Mouse (Mus musculus) heart, adult 18-20 months (tissue): ENCODE measurements around the gene Mtmr6. TPM values are rescaled to one million over a fixed set of nuclear protein-coding genes. Genes with fewer than 3 reads are reported as not detected.

Experiments
- DNase-seq, 2 experiments: peaks; one replicate each; pipeline ENCODE4 v3.0.0; 2021 to 2022; ENCODE audit warnings: mixed read lengths in 1 of 2
- long read RNA-seq, 2 experiments: library from polyadenylated mRNA; stranded (forward); transcript quantifications; one replicate each; pipeline ENCODE4 v2.0.0; 2021
- total RNA-seq, 2 experiments: library from RNA; stranded (reverse); gene quantifications; 2 replicates each; pipeline ENCODE4 v1.2.3; 2021

Gene Mtmr6
- total RNA-seq = 10 to 100 TPM; 30.9 to 31.0 TPM
- long read RNA-seq, experiment 1, transcript Mtmr6-201 (14 exons, 3,813 nt) = major isoform, 31 of 36 reads
- long read RNA-seq, experiment 1, partial matches to known transcripts = 1 of 36 reads
- long read RNA-seq, experiment 1, other reads (novel, unspliced or antisense) = 4 of 36 reads
- long read RNA-seq, experiment 2, transcript Mtmr6-201 (14 exons, 3,813 nt) = major isoform, 15 of 18 reads
- long read RNA-seq, experiment 2, partial matches to known transcripts = 0 of 18 reads
- long read RNA-seq, experiment 2, other reads (novel, unspliced or antisense) = 2 of 18 reads

DNA sequence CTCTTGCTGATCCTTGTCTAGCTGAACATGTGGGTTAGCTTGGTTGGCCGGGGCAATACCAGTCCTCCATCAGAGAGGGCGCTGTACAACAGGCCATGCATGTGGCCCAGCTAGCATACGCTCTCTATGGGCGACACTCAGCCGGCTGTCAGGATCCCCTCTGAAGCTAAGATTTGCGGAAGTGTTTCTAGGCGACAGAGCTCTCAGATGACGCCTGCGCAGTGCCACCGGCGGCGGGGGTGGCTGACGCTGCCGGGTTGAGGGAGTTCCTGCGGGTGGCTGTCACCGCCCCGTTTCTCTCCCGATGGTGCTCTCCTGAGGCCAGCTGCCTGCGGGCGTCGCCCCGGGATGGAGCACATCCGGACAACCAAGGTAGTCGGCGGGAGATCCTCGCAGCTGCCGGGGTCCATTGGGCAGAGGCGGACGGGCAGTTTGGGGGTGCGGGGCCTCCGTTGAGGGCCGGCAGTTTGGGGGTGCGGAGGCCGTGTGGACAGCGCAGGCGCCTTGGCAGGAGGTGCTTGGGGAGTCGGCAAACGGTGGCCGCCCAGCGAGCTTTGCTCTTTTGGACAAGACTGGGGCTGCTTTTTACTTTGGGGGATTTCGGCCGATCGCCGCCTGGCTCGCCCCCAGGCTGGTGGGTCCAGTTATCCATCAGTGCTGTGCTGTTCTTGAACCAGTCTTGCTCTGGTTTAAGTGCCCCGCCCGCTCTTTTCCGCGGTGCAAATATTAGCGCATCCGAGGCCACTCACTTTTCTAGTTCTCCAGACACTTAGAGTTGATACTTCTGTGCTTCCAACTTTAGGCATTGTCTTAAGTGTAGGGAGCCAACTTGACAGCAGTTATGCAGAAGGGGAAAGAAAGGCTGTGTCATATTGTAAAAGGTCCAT, at the start of gene Mtmr6:
Gene Mtmr6 (plus strand): TSS at position 239 of the 887 bp plus-strand sequence.
- peak; percentile 96 to 97 for DNase-seq

DNA sequence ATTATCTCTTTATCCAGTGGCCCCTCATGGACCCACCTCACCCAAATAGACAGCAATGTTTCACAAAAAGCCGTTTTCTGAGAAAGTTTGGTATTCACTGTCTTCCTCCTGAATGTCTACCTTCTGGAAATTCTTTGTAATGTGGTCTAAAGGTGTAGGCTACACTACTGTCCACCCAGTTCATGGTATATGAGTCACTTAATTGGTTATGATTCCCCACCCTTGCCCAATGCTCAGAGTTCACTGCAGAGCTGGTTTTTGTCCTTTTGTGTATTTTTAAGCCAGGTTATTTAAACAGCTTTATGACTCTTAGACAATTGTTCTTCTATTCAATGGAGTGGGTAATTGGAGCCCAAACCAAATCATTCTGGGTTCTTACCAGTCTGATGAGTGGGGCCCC, 48.9 kb upstream of the Mtmr6 start:
- no peak for DNase-seq

GRCm38 (mm10) chr14:60217616-60218015, 47.4 kb upstream of the Mtmr6 start:
- no peak for DNase-seq

DNA sequence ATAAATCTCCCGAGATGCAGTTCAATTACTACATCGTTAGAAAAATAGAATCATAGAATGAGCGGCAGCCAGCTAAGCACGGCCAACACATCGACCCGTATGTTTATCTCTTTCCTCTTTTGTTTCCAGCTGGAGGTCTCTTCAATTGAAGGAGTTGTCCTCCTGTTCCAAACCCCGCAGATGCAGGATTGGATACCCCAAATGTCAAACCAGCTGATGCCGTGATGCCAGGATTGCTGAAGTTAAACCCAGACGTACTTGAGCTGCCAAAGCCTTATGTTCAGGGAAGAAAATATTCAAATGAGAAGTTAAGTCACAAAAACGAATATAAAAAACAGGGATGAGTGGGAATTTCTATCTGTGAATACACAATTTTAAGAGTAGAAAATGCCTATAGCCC, 45.1 kb upstream of the Mtmr6 start:
- DNase-seq = no peak

- DNase-seq = peak in 1 of 2 experiments; percentile 11
Observed at GRCm38 (mm10) chr14:60238551-60238950, 26.5 kb upstream of the Mtmr6 start.

- no peak for DNase-seq
Observed at GRCm38 (mm10) chr14:60250366-60250765, 14.7 kb upstream of the Mtmr6 start.

DNA sequence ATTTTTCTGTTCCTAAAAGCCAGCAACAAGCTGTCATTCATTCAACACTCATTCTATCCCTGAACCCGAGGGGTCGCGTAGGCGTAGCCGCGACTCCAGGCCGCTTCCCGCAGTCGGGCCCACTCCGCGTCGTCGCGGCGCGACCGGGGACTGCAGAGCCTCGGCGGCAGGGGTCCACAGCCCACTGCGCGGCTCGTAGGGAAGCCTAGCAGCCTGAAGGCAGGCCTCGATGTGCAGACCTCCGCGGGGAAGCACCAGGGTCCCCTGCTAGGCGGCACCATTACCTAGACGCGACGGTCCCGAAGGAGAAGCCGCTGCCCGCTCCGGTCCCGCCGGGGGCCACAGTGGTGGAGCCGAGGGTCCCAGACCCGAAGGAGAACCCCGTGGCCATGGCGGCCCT, 14.1 kb upstream of the Mtmr6 start:
- DNase-seq = no peak

GRCm38 (mm10) chr14:60251281-60252003, 13.6 kb upstream of the Mtmr6 start, which contains the start of the genes Nupl1 and Gm49336:
TSS of gene Nupl1 (minus strand) at chr14:60251431.
TSS of gene Gm49336 (minus strand) at chr14:60251507.
- DNase-seq = peak; percentile 98 to 99

DNA sequence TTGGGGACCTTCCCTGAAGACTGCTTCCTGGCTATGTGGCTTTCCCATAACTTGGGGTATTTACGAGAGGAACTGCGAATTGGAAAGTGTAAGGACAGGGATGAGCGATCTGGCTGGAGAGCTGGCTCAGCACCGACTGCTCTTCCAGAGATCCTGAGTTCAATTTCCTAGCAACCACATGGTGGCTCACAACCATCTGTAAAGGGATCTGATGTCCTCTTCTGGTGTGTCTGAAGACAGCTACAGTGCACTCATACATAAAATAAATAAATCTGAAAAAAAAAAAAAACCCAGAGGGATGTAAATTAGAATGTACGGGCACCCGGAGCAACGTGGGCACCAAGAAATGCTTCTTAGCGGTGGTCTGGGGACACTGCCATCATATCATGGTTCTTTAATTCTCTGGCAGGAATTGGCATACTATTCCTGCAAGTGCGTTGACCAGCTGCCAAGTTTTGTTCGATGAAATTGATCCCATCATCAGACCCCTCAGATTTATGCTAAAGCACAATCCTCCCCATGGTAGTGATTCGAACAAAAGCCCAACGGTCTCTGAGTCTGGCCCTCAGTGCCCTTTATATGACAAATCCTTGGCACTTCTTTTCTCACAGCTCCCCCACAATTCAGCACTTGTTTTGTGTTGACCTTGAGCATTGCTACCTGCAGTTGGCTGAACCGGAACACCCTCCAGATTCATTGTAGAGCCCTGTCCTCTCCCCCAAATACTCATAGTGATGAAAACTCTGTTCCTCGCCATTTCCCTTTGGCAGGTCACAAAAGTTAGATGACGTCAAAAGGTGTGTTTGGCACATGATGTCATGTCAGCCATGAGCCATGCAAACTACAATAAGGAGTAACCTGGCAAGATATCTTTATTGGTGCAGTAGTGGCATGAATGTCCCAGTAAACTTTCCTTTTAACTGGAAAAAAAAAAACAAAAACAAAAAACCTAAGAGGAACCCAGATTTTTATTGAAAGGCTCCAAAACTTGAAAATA, 12.7 kb upstream of the Mtmr6 start:
- peak in 1 of 2 experiments; percentile 13 for DNase-seq

- no peak for DNase-seq
Observed at GRCm38 (mm10) chr14:60253466-60253865, 11.6 kb upstream of the Mtmr6 start.

- no peak for DNase-seq
Observed at GRCm38 (mm10) chr14:60254774-60255173, 10.3 kb upstream of the Mtmr6 start.

DNA sequence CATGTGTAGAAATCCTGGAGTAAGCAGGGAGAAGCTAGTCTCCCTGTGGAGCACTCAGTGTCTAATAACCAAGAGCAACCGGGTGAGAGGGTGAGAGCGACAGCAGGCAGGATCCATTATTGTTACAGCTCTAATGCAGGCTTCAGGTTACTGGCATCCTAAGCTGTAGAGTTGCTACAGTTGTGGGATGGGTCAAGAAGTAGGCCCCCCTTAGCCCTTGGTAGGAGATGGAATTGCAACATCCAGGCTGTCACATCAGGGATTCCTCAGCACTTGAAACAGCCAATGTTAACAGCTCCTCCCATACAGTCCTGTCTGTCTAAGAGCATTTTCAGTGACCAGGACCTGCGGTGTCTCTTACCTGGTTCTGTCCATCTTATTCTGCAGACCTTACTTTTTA, 8.7 kb upstream of the Mtmr6 start:
- no peak for DNase-seq

- no peak for DNase-seq
Observed at GRCm38 (mm10) chr14:60257101-60257500, 7.9 kb upstream of the Mtmr6 start.

DNA sequence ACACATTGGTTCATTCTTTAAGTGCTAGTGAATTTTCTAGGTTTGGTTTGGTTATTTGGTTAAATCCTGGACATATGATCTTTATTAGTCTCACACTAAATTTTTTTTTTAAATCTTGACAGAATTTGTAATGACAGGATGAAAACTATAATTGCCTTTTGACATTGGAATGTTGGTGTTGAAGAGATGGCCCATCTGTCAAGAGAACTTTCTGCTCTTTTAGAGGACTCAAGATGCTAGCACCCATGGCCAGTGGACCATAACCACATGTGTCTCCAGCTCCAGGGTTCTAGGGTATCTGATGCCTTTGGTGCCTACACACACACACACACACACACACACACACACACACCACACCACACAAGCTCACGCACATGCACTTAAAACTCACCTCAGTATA, 7.2 kb upstream of the Mtmr6 start:
- DNase-seq = no peak

GRCm38 (mm10) chr14:60262316-60262715, 2.7 kb upstream of the Mtmr6 start:
- no peak for DNase-seq

- peak in 1 of 2 experiments; percentile 45 for DNase-seq
Observed at GRCm38 (mm10) chr14:60269333-60269732, 4.3 kb downstream of the Mtmr6 start.

DNA sequence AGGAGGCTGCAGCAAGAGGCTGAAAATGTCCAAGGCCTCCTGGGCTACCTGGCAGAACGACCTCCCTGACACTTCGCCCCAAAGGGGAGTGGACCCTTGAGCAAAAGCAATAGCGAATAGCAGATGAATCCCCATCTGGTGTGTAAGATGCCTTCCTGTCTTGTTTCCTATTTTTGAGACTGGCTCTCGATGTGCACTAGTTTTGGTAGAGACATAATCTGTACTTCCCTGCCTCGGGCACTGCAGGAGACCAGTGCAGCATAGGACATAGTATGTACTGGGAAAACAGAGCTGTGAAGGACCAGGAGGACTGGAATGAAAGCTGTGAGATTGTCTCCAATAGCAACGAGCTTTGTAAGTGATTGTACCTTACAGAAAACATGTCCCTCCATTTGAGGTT, 8.3 kb downstream of the Mtmr6 start:
- DNase-seq = no peak

GRCm38 (mm10) chr14:60275301-60276276, 10.6 kb downstream of the Mtmr6 start:
- DNase-seq = no peak

GRCm38 (mm10) chr14:60286194-60286863, 21.3 kb downstream of the Mtmr6 start:
- no peak for DNase-seq
